Mouse (Mus musculus): ENCODE measurements around the gene Clspn. TPM values are rescaled to one million over a fixed set of nuclear protein-coding genes. Genes with fewer than 3 reads are reported as not detected.
A peak's percentile ranks its signal among the peaks of the same experiment; 100 is the strongest.

Clspn gene
- total RNA-seq, 4 experiments from 2014 or later, result 2.3 to 3.3 (median 3.0) TPM

DNA sequence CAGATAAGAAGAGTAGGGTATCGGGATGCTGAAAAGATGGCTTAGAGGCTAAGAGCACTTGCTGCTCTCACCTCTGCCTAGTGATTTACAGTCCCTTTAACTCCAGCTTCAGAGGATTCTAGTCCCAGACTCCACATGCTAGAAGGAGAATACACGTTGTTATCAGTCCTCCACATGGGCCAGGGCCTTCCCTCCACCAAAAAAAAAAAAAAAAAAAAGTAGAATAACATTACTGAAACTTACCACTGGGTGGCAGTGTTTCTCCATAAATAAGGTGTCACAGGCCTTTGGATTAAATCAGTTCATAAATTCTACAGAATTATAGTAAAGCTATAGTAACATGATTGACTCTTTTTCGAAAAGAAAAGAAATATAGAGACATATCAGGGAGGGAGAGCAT is 2.3 kb upstream of the Clspn start:
- DNase-seq (ENCODE audit: low spot score in 2 of 2), result no peak

DNA sequence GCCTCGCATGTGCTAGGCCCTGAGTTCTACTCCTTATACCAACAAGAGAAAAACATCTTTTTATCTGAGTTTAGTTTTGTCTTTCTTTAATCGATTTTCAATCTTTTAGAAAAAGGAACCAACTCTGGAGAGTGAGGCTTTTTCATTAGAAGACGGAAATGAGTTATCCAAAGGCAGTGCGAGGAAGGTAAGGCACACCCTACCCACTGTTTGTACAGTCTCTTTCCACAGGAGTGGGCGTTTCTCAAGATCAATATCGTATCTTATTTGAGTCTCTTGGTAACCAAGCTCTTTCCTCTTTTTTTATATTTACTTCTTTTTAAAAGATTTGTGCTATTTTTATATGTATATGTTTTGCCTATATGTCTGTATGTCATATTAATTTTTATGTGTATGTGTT is 7.1 kb downstream of the Clspn start:
- DNase-seq (ENCODE audit: low spot score in 2 of 2), result no peak

DNA sequence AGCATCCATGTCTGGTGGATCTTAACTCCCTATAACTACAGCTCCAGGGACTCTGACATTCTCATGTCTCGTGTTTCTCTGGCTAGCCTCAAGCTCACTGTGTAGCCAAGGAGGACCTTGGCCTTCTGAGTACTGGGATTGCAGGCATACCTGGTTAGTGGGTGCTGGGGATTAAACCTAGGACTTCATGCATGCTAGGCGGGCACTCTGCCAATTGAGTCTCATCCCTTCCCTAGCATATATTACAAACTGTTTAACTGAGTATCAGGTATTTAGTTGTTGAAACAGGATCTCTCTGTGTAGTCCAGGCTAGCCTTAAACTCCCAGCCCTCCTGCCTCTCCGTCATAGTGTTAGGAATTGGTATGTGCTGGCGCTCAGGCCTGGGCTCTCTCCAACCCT is 10.5 kb downstream of the Clspn start:
- DNase-seq (ENCODE audit: low spot score in 2 of 2), result no peak

DNA sequence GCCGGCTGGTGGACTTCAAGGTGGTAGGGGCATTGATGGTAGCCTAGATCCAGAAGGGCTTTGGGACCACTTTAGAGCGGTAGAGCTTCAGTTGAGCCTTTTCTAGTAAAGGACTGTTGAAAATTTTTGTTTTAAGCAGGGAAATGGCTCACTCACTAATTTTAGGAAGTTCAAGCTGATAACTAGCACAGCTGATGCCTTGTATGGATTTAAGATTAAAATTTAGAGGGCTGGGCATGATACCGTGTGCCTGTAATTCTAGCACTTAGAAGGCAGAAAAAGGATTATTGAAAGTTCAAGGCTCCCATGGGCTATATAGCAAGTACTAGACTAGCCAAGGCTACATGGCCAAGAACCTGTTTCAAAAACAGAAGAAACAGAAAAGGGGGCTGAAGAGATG is 13.0 kb downstream of the Clspn start:
- DNase-seq (ENCODE audit: low spot score in 2 of 2), result no peak

DNA sequence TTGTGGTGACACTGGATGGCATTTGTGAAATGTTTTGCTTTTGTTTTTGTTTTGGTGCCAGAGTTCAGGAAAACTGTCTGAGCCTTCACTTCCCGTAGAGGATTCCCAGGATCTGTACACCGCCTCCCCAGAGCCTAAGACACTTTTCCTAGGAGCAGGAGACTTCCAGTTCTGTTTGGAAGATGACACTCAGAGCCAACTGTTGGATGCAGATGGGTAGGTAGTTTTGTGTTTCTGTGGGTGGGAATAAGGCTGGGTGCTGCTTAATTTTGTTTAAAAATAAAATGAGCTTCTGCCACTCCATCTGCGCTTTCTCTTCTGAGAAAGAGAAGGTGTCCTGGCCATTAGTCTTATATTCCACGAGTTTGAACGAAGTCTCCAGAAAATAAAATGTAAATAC is 19.5 kb downstream of the Clspn start:
- DNase-seq (ENCODE audit: low spot score in 2 of 2), result peak in 1 of 2 experiments; percentile 46

DNA sequence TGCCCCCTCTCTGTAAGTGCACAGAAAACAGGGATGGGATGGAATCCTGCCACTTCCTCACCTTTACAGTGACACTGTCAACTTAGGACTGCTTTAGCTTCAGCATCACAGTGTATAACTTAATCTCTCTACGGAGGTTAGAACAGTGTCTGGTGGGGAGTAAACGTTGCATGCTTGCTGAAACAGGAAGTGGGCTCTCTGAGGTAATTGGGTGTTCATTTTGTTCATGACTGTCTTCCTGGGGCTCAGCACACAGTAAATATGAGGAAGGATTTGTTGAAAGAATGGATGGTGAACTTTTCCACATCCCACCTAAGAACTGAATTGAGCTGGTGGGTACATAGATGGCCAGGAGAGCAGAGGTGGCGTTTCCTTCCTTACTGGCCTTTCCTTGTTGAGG is 21.2 kb downstream of the Clspn start:
- DNase-seq (ENCODE audit: low spot score in 2 of 2), result no peak

DNA sequence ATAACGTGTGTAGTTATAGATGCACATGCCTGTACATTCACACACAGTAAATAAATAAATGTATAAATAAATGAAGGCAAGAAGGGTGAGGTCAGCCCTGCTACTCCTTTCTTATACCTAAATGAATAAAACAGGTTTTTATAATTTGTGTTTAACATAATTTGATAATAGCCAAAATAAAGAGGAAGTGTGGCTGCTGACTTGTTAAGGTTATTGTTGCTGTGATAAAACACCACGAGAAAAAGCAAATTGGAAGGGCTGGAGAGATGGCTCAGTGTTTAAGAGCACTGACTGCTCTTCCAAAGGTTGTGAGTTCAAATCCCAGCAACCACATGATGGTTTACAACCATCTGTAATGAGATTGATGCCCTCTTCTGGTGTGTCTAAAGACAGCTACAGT is 22.3 kb downstream of the Clspn start:
- DNase-seq (ENCODE audit: low spot score in 2 of 2), result no peak

DNA sequence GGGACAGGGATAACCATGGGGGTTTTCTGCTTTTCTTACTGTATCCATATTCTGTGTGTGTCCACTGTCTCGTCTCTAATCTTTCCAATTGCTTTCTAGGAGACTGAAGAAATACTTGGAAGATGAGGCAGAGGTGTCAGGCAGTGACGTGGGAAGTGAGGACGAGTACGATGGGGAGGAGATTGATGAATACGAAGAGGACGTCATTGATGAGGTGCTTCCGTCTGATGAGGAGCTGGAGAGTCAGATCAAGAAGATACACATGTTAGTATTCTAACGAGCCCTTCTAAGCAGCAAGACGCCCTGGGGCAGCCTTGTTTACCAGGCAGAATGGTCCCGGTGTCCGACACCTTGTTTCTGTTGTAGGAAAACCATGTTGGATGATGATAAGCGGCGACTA is 29.0 kb downstream of the Clspn start:
- no peak for DNase-seq (ENCODE audit: low spot score in 2 of 2)

DNA sequence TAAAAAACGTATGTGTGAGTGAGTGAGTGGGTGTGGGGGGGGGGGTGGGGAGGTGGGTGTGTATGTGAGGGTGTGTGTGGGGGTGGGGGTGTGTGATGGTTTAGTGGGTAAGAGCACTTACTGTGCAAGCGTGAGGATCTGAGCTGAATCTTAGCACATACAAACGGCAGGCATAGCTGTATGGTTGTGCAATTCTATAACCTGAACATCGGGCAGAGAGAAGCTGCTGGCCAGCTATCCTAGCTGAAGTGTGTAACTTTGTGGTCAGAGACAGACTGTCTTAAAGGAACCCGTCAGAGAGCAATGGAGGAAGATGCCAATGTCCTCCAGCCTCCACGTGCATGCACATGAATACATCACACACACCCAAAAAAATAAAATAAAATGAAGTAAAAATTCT is 35.3 kb downstream of the Clspn start:
- no peak for DNase-seq (ENCODE audit: low spot score in 2 of 2)

DNA sequence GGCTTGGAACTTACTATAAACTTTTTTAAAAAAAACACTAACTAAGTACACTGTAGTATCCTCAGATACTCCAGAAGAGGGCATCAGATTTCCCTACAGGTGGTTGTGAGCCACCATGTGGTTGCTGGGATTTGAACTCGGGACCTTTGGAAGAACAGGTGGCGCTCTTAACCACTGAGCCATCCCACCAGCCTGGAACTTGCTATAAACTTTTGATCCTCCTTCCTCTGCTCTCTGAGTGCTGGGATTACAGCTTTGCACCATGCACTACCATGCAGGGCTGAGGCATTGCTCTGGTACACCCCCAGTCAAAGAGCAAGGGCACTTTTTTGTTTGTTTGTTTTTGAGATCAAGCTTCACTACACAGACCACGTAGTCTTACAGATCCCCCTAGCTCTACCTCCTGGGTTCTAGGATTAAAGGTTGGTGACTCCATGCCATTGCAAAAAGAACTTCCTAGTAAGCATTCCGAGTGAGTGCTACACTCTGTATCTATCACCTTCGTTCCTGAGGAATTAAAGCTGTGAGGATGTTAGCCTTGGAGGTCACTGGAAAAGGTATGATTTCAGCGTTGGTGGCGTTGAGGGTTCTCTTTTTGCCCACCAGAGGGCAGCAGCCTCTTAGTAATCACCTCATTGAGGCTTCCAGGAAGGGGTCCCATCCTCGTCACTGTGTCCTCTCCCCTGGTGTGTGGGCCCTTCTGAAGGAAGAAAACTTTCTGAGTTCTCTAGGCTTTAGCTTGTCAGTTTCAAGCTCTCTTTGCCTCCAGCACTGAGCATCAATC is 43.4 kb downstream of the Clspn start:
- peak in 1 of 2 experiments; percentile 29 for DNase-seq (ENCODE audit: low spot score in 2 of 2)

DNA sequence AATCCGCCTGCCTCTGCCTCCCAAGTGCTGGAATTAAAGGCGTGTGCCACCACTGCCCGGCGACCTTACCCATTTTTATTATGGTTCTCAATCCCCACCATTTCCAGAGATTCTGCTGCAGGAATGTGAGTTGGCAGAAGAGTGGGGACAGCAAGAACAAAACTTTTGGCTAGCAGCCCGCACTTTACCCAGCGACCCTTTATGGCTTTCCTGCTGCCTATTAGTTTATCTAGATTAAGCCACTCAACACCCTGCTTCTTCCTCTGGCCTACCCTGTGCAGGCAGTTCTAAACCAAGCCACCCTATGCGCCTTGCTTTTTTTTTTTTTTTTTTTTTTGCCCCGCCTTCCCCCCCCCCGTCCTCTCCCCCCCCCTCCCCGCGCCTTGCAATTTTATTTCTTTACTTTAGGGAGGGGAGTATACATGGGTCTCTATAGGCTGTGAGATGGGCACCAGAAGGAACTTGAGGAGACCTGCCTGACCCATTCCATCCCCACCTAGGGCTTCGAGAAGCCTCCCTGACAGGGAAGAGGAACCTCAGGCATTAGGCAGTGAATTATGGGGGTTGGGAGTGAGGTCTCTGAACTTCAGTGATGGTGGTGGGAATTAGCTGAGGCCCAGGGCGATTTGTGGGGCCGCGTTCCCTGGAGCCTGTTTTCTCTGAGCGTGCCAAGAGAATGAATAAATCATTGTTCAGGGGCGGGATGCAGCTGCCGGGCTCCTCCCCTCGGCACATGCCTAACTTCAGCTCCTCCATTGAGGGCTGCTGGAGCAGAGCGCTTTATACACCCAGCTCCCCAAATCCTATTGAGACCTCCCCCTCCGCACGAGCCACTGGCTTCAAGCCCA is 45.1 kb downstream of the Clspn start:
- no peak for DNase-seq (ENCODE audit: low spot score in 2 of 2)

DNA sequence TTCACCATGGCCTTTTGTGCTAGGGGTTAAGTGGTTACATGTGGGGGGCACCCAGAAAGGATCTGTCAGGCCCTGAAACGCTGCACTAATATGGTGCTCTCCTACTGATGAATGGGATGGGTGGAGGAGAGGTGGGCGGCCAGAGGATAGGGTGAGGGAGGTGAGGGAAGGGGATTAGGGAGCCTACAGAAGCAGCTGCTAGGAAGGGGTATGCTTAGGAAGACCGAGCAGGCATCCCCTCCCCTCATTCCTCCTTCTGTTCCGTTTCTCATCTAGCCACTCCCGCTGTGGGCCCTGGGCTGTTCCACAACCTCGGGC is 45.7 kb downstream of the Clspn start:
- no peak for DNase-seq (ENCODE audit: low spot score in 2 of 2)

DNA sequence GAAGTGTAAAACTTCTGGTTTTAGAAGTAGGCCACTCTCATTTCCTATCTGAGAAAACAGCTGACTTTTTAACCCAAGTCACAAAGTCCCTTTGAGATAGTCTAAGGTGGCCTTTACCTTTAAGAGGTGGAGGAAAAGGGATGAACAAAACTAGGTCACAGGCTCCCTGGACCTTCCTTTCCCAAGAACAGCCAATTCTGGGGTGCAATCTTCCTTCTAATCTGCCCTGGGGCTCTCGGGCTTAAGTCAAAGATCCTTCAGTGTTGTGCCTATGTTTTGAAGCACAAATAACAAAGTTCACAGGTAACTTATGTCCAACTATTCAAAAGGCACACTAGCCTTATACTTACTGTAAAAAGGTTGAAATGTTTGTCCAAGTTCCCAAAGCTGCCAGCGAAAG is 47.4 kb downstream of the Clspn start:
- no peak for DNase-seq (ENCODE audit: low spot score in 2 of 2)

DNA sequence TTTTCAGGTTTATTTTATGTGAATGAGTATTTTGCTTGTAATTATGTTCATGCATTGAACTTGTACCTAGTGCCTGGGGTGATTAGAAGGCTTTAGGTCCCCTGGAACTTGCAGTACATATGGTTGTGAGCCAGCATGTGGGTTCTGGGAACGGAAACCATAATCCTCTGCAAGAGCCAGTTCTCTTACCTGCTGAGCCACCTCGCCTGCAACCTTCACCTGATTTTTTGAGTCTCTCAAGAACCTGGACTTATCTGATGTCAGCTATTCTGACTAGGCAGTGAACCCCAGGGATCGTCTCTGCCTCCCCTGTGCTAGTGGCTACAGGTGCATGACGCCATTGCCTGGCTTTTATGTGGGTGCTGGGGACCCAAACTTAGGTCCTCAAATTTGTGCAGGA is 49.0 kb downstream of the Clspn start:
- DNase-seq (ENCODE audit: low spot score in 2 of 2), result no peak

DNA sequence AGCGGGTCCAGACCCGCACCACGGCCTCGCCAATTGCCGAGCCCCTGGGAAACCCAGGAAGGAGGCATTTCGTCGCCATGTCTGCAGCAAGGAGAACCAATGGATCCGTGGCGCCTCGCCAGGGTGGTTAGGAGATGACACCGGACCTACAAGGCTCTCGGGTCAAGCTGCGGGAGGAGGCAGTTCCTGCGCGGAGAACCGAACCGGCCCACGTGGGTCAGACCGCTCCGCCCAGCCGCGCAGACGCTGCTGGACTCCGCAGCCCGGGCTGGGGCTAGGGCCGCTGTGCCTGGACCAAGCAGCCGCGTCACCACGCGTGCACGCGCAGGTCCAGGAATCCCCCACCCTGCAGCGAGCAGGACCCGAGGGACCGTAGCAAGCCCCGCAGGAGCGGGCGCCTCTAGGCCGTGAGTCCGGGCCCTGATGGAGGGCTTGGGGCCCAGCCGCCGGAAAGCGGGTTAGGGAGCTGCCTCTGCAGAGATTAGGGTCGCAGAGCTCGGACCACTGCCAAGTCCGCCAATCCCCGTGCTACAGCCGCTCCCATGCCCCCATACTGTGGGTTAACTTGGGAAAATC is 53.0 kb downstream of the Clspn start, which contains the start of gene 5730409E04Rik:
Gene 5730409E04Rik, plus strand, starts transcription at position 213 of the 576 bp plus-strand sequence.
- DNase-seq (ENCODE audit: low spot score in 2 of 2), result peak; percentile 79 to 84

DNA sequence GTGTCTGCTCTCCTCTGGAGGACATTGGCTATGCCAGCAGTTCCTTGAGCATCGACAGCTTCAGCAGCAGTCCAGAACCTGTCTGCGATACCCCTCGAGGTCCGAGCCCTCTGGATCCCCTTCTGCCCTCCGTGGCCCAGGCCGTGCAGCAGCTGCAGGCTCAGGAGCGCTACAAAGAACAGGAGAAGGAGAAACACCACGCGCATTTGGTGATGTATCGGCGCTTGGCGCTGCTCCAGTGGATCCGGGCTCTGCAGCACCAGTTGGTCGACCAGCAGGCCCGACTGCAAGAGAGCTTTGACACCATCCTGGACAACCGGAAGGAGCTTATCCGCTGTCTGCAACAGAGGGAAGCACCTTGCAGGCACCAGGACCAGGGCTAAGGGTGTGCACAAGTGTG is 55.3 kb downstream of the Clspn start:
- DNase-seq (ENCODE audit: low spot score in 2 of 2), result no peak

DNA sequence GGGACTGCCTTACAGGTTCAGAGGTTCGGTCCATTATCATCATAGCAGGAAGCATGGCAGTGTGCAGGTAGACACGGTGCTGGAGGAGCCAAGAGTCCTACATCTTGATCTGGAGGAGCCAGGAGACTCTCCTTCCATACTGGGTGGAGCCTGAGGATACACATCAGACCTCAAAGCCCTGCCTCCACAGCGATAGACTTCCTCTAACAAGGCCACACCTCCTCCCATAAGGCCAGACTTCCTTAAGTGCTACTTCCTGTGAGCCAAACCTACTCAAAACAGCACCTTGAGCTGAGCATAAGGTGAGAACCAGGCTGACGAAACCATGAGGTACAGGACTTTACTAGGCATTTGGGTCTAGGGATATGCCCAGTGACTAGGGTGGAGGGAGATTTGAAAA is 59.6 kb downstream of the Clspn start:
- no peak for DNase-seq (ENCODE audit: low spot score in 2 of 2)

DNA sequence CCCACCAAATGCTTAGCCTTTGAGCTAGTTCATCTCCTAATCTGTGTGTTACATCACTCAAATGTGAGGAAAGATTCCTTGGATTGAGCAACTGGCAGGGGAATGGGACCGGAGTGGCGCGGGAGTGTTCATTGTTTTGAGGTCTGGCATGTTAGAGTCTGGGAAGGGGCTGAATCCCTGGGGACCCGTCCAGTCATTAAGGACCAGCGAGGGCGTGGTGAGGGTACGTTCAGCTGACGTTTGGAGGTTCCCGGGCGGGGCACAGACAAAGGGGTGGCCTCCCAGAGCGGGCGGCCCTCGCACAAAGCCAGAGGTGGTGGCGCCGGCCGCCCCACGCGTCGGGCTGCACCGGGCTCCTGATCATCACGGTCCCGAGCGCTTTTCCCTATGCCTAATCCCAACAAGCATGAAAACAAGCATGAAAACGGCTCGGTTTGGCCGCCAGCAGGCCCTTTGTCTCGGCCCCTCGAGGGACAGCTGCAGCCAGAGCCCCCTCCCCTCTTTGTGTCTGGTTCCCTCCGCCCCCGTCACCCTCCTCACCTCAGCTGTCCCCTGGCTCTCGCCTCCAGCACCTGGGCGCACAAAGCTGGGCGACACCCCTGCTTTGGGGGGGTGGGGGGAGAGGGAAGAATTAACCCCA is 63.1 kb downstream of the Clspn start:
- DNase-seq (ENCODE audit: low spot score in 2 of 2), result no peak

DNA sequence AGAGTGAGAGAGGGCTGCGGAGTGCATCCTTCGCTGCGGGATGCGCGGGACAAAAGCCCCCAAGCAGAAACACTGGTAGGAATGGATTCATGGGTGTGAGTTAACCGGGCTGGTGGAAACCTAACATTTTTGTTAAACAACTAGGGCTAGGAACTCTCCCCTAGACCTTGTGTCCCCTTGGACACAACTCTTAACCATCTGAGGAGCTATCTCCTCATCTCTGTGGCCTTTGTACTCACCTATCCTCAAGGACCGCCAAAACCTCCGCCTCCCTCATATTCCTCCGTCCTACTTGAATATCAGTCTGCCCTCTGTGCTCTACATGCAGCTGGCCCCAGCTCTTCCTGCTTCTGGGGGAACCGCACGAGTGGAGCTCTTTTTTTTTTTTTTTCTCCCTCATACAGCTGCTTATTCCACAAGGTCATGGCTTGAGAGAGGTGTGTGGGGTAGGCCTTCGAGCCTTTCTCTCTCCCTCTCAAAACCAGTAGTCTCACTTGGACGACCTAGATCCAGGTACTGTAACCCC is 63.7 kb downstream of the Clspn start:
- DNase-seq (ENCODE audit: low spot score in 2 of 2), result no peak

DNA sequence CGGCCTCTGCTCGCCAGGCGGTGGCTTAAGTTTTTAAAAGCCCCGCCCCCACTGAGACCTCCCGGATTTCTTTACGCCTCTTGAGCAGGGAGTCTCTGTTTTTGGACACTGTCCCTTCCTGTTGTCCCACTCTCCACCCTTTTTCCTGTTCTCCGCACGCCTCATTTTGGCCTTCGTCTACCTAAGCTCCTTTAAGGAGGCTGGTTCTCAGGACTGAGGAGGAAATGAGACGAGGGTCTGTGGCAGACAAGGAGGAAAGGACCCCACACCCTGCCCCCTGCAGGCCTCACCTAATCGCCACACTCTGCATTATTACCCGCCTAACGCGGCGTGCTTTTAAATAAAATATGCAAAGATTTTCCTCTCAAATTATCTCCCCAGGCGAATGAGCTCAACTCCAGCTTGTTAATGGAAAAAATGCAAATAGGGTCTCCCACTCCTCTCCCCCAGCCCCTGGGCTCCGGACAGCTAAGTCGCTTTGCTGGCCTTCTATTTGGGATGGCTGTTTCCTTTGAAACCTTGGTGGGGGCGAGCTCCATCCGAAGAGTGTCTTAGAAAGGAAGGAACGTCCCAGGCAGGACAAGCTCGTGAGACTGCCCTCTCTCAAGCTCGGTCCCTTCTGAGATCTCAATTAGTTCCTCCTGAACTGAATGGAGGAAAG is 70.4 kb downstream of the Clspn start:
- no peak for DNase-seq (ENCODE audit: low spot score in 2 of 2)

DNA sequence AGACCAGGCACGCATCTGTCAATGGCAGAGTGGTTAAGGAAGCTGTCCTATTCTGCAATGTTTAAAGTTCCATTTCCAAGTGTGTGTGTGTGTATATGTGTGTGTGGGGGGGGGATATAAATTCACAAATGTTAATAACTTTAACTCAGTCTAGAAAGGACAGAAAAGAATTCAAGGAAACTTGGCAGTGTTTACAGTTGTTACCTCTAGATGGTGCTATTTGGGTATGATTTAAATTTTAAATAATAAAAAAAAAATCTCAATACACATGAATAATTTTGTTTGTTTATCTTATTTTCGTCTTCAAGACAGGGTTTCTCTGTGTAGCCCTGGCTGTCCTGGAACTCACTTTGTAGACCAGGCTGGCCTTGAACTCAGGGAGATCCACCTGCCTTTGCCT is 75.2 kb downstream of the Clspn start:
- DNase-seq (ENCODE audit: low spot score in 2 of 2), result no peak

All from left cerebral cortex, adult 8-10 months (tissue).